Mouse (Mus musculus) ovary, adult 10 weeks (tissue): ENCODE measurements around the gene Ifna11. TPM values are rescaled to one million over a fixed set of nuclear protein-coding genes. Genes with fewer than 3 reads are reported as not detected.

Source experiments
- polyA plus RNA-seq: library from polyadenylated mRNA; stranded (reverse); fragments of 350-450 nt; fragmentation: Illumina TruSeq; extraction: RNeasy Lipid Tissue Mini Kit (QIAGEN cat#74804); gene quantifications from one replicate; pipeline ENCODE4 v1.2.3, GENCODE M21; 2014

Ifna11 gene
- not detected for polyA plus RNA-seq

DNA sequence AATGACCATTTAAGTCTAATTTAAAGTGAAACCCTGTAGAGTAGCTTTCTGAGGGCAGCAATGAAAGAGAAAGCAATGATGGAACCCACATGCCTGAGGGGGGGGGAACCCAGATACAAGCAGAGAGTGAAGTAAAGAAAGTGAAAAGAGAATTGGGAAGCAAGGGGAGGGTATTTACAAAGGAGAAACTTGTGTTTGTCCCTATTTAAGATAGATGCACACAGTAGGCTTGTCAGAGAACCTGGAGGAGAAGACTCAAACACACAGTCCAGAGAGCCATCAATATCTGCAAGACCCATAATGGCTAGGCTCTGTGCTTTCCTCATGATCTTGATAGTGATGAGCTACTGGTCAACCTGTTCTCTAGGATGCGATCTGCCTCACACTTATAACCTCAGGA, at the start of gene Ifna11:
Ifna11 (plus strand) TSS at position 301 of the 400 bp plus-strand sequence.

GRCm38 (mm10) chr4:88773534-88773933, 46.2 kb upstream of the Ifna11 start, which contains the start of gene Gm13290:
Gm13290 (plus strand) TSS chr4:88773834.

GRCm38 (mm10) chr4:88776622-88777021, 43.1 kb upstream of the Ifna11 start, which contains the start of gene Gm13289:
Gm13289 (plus strand) TSS chr4:88776922.

DNA sequence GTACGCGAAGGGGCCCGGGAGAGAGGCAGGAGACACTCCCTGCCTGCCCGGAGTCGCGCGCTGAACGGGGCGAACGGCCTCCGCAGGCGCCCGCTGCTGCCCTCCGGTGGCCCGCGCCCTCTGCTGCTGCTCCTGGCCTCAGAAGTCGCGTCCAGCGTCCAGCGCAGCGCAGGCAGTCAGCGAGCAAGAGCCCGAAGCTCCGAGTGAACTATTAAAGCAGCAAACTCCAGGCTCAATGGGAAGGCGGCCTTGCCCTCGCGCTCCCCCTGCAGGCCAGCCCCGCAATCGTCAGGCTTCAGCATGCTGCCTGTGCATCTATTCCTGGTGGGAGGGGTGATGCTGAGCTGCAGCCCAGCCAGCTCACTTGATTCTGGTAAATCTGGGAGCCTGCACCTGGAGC, 40.2 kb upstream of the Ifna11 start, which contains the start of gene Gm13272:
Gm13272 (plus strand) TSS at position 301 of the 400 bp plus-strand sequence.

DNA sequence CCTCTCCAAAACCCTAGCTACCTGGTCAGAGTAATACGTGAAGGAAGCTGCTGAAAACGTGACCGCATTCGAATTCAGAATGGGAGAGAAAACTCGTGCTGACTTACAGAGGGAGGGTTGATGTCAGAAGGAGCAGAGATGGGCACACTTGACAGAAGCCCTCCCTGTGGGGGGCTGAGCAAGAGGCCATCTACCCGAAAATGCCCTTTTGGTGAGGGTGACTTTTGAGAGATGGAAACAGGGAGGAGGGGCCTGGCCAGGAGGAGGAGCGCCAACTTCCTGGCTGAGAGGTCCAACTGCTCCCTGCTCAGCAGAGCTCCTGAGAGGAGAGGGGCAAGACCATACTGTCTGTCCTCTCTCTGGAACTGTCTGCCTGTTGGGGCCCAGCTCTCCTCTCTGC, 37.9 kb upstream of the Ifna11 start, which contains the start of gene Ifnz:
Ifnz (plus strand) TSS at position 301 of the 400 bp plus-strand sequence.

GRCm38 (mm10) chr4:88785409-88785808, 34.4 kb upstream of the Ifna11 start, which contains the start of gene Gm13276:
Gm13276 (plus strand) TSS chr4:88785709.

DNA sequence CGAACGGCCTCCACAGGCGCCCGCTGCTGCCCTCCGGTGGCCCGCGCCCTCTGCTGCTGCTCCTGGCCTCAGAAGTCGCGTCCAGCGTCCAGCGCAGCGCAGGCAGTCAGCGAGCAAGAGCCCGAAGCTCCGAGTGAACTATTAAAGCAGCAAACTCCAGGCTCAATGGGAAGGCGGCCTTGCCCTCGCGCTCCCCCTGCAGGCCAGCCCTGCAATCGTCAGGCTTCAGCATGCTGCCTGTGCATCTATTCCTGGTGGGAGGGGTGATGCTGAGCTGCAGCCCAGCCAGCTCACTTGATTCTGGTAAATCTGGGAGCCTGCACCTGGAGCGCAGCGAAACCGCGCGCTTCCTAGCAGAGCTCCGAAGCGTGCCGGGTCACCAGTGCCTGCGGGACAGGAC, 31.4 kb upstream of the Ifna11 start, which contains the start of gene Gm13277:
Gm13277 (plus strand) TSS at position 231 of the 400 bp plus-strand sequence.

DNA sequence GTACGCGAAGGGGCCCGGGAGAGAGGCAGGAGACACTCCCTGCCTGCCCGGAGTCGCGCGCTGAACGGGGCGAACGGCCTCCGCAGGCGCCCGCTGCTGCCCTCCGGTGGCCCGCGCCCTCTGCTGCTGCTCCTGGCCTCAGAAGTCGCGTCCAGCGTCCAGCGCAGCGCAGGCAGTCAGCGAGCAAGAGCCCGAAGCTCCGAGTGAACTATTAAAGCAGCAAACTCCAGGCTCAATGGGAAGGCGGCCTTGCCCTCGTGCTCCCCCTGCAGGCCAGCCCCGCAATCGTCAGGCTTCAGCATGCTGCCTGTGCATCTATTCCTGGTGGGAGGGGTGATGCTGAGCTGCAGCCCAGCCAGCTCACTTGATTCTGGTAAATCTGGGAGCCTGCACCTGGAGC, 28.5 kb upstream of the Ifna11 start, which contains the start of gene Gm13278:
Gm13278 (plus strand) TSS at position 301 of the 400 bp plus-strand sequence.

DNA sequence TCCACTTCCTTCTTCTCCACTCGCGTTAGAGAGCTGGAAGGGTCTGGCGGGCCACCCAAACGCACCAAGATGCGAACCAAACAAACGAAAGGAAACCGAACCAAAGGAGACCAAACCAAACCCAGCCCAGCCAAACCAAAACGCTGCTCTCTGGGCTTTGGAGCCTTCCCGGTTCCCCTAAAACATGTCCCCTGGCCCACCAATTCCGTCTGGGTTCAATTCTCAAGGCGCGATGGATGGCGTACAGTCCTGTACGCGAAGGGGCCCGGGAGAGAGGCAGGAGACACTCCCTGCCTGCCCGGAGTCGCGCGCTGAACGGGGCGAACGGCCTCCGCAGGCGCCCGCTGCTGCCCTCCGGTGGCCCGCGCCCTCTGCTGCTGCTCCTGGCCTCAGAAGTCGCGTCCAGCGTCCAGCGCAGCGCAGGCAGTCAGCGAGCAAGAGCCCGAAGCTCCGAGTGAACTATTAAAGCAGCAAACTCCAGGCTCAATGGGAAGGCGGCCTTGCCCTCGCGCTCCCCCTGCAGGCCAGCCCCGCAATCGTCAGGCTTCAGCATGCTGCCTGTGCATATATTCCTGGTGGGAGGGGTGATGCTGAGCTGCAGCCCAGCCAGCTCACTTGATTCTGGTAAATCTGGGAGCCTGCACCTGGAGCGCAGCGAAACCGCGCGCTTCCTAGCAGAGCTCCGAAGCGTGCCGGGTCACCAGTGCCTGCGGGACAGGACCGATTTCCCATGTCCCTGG, 25.7 kb upstream of the Ifna11 start, which contains the start of gene Gm13275:
Gm13275 (plus strand) TSS at position 552 of the 740 bp plus-strand sequence.

GRCm38 (mm10) chr4:88797097-88797496, 22.7 kb upstream of the Ifna11 start, which contains the start of gene Gm13279:
Gm13279 (plus strand) TSS chr4:88797397.

GRCm38 (mm10) chr4:88799365-88799764, 20.4 kb upstream of the Ifna11 start, which contains the start of gene Gm13285:
Gm13285 (plus strand) TSS chr4:88799665.

DNA sequence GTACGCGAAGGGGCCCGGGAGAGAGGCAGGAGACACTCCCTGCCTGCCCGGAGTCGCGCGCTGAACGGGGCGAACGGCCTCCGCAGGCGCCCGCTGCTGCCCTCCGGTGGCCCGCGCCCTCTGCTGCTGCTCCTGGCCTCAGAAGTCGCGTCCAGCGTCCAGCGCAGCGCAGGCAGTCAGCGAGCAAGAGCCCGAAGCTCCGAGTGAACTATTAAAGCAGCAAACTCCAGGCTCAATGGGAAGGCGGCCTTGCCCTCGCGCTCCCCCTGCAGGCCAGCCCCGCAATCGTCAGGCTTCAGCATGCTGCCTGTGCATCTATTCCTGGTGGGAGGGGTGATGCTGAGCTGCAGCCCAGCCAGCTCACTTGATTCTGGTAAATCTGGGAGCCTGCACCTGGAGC, 16.8 kb upstream of the Ifna11 start, which contains the start of gene Gm13287:
Gm13287 (plus strand) TSS at position 301 of the 400 bp plus-strand sequence.

DNA sequence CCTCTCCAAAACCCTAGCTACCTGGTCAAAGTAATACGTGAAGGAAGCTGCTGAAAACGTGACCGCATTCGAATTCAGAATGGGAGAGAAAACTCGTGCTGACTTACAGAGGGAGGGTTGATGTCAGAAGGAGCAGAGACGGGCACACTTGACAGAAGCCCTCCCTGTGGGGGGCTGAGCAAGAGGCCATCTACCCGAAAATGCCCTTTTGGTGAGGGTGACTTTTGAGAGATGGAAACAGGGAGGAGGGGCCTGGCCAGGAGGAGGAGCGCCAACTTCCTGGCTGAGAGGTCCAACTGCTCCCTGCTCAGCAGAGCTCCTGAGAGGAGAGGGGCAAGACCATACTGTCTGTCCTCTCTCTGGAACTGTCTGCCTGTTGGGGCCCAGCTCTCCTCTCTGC, 14.5 kb upstream of the Ifna11 start, which contains the start of gene Gm13288:
Gm13288 (plus strand) TSS at position 301 of the 400 bp plus-strand sequence.

DNA sequence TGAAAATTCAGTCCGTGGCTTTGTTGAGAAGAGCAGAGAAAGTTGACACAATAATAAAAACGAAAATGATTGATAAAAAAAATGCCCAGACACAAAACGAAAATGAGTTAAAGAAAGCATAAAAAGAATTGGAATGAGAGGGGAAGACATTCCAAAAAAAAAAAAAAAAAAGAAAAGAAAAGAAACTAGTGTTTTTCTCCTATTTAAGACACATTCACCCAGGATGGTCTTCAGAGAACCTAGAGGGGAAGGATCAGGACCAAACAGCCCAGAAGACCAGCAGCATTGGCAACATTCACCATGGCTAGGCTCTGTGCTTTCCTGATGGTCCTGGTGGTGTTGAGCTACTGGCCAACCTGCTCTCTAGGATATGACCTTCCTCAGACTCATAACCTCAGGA, 3.8 kb upstream of the Ifna11 start, which contains the start of gene Ifna7:
Ifna7 (plus strand) TSS at position 301 of the 400 bp plus-strand sequence.

GRCm38 (mm10) chr4:88827116-88827515, 7.4 kb downstream of the Ifna11 start, which contains the start of gene Ifna6:
Ifna6 (plus strand) TSS chr4:88827416.

GRCm38 (mm10) chr4:88835225-88835624, 15.5 kb downstream of the Ifna11 start, which contains the start of gene Ifna5:
Ifna5 (plus strand) TSS chr4:88835525.

DNA sequence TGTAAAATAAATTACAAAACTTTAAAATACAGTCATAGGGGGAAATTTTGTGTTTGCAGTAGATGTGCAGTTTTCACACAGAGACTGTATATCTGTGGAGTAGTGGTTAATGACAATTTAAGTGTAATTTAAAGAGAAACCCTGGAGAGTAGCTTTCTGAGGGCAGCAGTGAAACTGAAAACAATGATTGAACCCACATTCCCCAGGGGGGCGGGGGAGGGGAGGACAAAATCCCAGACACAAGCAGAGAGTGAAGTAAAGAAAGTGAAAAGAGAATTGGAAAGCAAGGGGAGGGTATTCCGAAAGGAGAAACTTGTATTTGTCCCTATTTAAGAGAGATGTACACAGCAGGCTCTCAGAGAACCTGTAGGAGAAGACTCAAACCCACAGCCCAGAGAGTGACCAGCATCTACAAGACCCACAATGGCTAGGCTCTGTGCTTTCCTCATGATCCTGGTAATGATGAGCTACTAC, 21.7 kb downstream of the Ifna11 start, which contains the start of gene Ifna4:
Ifna4 (plus strand) TSS at position 424 of the 474 bp plus-strand sequence.

GRCm38 (mm10) chr4:88849698-88850097, 29.9 kb downstream of the Ifna11 start, which contains the start of gene Ifna1:
Ifna1 (plus strand) TSS chr4:88850087.

Other genes with a start within 250 kb of the Ifna11 start
- not detected for gene Ifna14, start 248.2 kb upstream of the Ifna11 start, polyA plus RNA-seq
- gene Ifna9, start 227.6 kb upstream of the Ifna11 start, polyA plus RNA-seq, result not detected
- gene Ifna12, start 216.6 kb upstream of the Ifna11 start, polyA plus RNA-seq, result not detected
- 24.0 TPM for gene C87499, start 185.5 kb upstream of the Ifna11 start, polyA plus RNA-seq
- gene Ifna13, start 175.5 kb upstream of the Ifna11 start, polyA plus RNA-seq, result not detected
- gene Ifna16, start 143.0 kb upstream of the Ifna11 start, polyA plus RNA-seq, result not detected
- gene Ifna2, start 136.0 kb upstream of the Ifna11 start, polyA plus RNA-seq, result not detected
- gene Ifnab, start 128.6 kb upstream of the Ifna11 start, polyA plus RNA-seq, result not detected
- gene Gm26566, start 98.2 kb upstream of the Ifna11 start, polyA plus RNA-seq, result not detected
- 236 TPM for gene Klhl9, start 97.5 kb upstream of the Ifna11 start, polyA plus RNA-seq
- not detected for gene Gm13271, start 65.1 kb upstream of the Ifna11 start, polyA plus RNA-seq
- not detected for gene Gm13283, start 59.8 kb upstream of the Ifna11 start, polyA plus RNA-seq
- gene Gm13290, start 46.1 kb upstream of the Ifna11 start, polyA plus RNA-seq, result not detected
- gene Gm13289, start 43.0 kb upstream of the Ifna11 start, polyA plus RNA-seq, result not detected
- not detected for gene Gm13272, start 40.1 kb upstream of the Ifna11 start, polyA plus RNA-seq
- not detected for gene Ifnz, start 37.8 kb upstream of the Ifna11 start, polyA plus RNA-seq
- not detected for gene Gm13276, start 34.2 kb upstream of the Ifna11 start, polyA plus RNA-seq
- not detected for gene Gm13277, start 31.3 kb upstream of the Ifna11 start, polyA plus RNA-seq
- gene Gm13278, start 28.4 kb upstream of the Ifna11 start, polyA plus RNA-seq, result not detected
- gene Gm13275, start 25.5 kb upstream of the Ifna11 start, polyA plus RNA-seq, result not detected
- not detected for gene Gm13279, start 22.6 kb upstream of the Ifna11 start, polyA plus RNA-seq
- gene Gm13285, start 20.3 kb upstream of the Ifna11 start, polyA plus RNA-seq, result not detected
- not detected for gene Gm13287, start 16.7 kb upstream of the Ifna11 start, polyA plus RNA-seq
- gene Gm13288, start 14.4 kb upstream of the Ifna11 start, polyA plus RNA-seq, result not detected
- gene Ifna7, start 3.7 kb upstream of the Ifna11 start, polyA plus RNA-seq, result not detected
- gene Ifna6, start 7.5 kb downstream of the Ifna11 start, polyA plus RNA-seq, result not detected
- not detected for gene Ifna5, start 15.6 kb downstream of the Ifna11 start, polyA plus RNA-seq
- gene Ifna4, start 21.9 kb downstream of the Ifna11 start, polyA plus RNA-seq, result not detected
- gene Ifna1, start 30.1 kb downstream of the Ifna11 start, polyA plus RNA-seq, result not detected
- not detected for gene Ifne, start 60.2 kb downstream of the Ifna11 start, polyA plus RNA-seq